Mouse (Mus musculus): ENCODE results near the gene Ctsg. TPM values are rescaled to one million over a fixed set of nuclear protein-coding genes. Genes with fewer than 3 reads are reported as not detected.
"Not testable (repeated sequence)": the region's sequence is repeated elsewhere in the genome, so short reads cannot be mapped to it uniquely, and the experiment has no call there.

Ctsg gene
- not detected for total RNA-seq (2022)

DNA sequence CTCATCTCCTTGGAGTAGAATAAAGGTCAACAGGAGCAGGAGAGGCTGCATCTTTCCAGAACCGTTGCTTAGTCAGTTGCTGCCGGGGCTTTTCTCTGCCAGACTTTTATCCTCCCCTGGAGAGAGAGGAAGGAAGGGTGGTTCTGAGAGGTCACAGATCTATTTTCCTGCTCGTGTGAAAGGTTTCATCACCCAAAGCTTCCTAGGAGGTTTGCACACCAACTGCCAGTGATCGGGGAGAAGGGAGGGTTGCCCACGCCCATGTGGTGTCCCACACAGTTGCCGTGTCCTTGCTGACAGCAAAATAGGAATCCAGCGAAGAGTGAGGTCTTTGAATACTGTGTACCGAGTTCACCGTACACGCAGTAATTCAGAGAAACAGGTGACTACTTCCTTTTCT lies at the start of gene Ctsg:
Gene Ctsg, minus strand, starts transcription at position 189 of the 400 bp plus-strand sequence.
- no peak for DNase-seq (ENCODE audit: low spot score in 2 of 2)

GRCm38 (mm10) chr14:56133675-56134074 lies 31.3 kb upstream of the Ctsg start:
- not testable (repeated sequence) for DNase-seq (ENCODE audit: low spot score in 2 of 2)

GRCm38 (mm10) chr14:56132508-56132907 lies 30.1 kb upstream of the Ctsg start, which contains the start of gene Gzmd:
TSS of gene Gzmd (minus strand) at chr14:56132608.
- DNase-seq (ENCODE audit: low spot score in 2 of 2): not testable (repeated sequence)

- DNase-seq (ENCODE audit: low spot score in 2 of 2): no peak
Observed at GRCm38 (mm10) chr14:56128341-56128740, 26.0 kb upstream of the Ctsg start.

DNA sequence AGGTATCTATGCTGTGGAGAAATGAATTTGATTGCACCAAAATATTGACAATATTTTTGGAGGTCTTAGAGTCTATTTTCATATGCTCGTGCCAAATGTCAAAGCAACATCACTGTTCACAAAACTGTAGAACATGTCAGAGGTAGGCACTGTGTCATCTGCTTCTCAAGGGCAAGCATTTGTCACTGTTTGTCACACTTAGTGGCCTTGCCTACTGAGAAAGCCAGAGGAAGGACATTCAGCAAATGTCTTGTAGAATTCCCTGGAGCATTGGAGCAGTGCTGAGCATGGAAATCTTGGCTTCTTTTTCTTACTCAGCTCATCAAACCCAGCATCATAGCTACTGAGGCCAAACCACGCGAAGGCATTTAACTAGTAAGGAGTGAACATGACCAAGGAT lies 21.1 kb upstream of the Ctsg start:
- DNase-seq (ENCODE audit: low spot score in 2 of 2): no peak

GRCm38 (mm10) chr14:56120525-56120924 lies 18.2 kb upstream of the Ctsg start, which contains the start of gene Gzme:
TSS of gene Gzme (minus strand) at chr14:56120625.
- DNase-seq (ENCODE audit: low spot score in 2 of 2): no peak

GRCm38 (mm10) chr14:56115531-56116310 lies 13.3 kb upstream of the Ctsg start:
- not testable (repeated sequence) for DNase-seq (ENCODE audit: low spot score in 2 of 2)

DNA sequence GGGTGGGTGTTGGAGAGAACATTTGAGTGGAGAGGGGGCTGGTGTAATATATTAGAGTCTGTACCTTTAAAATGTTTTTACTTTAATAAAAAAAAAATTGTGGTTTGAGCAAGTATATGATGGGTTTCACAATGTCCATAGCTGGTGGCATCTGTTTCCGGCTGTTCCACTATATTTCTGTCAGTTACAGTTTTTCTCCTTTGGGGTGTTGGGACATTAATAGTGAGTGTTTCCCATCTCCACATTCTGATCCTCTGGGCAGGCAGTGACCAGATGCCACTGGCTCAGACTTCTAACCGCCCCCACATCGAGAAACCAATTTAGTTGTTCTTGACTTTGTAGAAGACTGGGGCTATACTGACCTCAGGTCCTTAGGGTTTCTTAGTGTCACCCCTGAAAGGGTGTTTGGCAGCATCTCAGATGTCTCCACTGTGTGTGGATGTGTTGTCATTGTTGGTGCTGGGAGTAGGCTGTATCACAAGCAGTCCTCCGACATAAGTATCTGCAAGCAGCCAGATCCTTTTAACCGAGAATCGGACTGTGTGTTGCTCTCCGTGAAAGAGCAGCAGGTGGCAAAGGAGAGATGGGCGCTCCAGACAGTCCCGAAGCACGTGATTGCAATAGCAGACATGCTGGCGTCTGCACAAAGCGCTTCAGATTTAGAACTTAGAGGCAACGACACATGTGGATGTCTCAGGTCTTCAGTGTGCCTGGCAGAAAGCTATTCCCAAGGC lies 3.2 kb upstream of the Ctsg start:
- DNase-seq (ENCODE audit: low spot score in 2 of 2): no peak

DNA sequence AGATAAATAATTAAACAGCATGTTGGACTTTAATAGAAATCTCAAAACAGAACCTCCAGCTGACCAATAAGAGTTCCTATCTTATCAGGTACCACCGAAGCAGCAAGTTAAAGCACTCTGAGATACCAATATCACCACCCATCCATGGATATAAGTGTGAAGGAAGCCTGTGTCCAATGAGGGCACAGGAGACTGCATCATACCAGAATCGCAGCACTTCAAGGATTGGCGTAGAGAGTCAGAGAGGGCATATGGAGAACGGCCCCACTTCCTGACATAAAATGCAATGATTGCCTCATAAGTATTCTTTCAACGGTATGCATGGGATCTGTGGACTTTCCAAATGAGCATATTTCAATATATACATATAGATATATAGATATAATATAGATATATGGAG lies 2.6 kb upstream of the Ctsg start:
- DNase-seq (ENCODE audit: low spot score in 2 of 2): no peak

DNA sequence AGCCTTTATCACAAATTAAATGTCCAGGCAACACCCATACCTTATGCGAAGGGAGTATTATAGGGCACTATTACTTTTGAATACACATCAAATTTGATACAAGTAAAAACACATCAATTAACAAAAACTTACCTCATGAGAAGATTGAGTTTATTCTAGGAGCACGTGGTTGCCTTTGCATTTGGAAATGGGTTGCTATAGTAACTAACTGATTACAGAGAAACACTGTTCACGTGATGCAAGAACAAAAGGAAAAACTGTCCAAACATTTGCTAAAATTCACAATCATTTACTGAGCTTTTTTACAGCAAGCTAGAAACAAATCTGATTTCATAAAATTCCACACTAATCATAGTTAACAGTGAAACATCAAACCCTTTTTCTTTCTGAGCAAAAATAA lies 1.1 kb upstream of the Ctsg start:
- DNase-seq (ENCODE audit: low spot score in 2 of 2): no peak

- no peak for DNase-seq (ENCODE audit: low spot score in 2 of 2)
Observed at GRCm38 (mm10) chr14:56098940-56099339, 3.4 kb downstream of the Ctsg start.

DNA sequence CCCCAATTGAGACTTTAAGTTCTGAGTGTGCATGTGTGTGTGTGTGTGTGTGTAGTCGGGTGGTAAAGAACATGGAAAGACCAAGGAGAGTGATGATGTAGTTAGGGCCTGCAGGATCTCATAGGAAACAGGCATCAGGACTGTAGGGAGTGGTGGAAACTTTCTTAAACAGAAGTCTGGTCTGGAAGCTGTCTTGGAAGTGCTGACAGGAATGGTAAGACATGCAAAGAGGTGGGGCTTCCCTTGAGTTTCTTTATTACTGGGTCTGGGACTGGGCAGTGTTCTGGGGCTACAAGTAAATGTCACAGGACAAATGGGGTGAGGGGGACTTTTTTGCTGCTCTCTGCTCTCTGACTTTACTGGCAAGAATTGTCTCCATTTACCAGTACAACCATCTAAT lies 4.8 kb downstream of the Ctsg start:
- DNase-seq (ENCODE audit: low spot score in 2 of 2): no peak

GRCm38 (mm10) chr14:56093353-56093752 lies 9.0 kb downstream of the Ctsg start:
- no peak for DNase-seq (ENCODE audit: low spot score in 2 of 2)

GRCm38 (mm10) chr14:56086711-56087110 lies 15.7 kb downstream of the Ctsg start:
- DNase-seq (ENCODE audit: low spot score in 2 of 2): no peak

DNA sequence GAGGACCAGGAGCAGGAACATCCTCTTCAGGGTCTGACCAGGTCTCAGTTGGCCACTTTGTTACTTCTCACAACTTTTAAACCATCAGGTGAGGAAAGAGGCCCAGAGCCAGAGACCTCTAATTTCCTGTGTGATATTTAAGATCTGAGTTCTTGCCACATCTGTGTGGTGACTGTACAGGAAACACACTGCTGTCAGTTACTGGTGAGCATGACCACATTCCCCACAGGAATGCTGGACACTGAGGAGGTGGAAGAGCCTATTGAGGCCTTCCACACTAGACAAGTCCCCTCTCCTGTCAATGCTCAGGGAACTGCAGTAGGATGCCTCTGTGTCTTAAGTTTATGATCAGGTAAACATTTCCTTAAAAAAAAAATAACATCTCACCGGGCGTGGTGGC lies 17.2 kb downstream of the Ctsg start, which contains the start of gene Mcpt8:
Gene Mcpt8, minus strand, starts transcription at position 107 of the 400 bp plus-strand sequence.
- no peak for DNase-seq (ENCODE audit: low spot score in 2 of 2)

DNA sequence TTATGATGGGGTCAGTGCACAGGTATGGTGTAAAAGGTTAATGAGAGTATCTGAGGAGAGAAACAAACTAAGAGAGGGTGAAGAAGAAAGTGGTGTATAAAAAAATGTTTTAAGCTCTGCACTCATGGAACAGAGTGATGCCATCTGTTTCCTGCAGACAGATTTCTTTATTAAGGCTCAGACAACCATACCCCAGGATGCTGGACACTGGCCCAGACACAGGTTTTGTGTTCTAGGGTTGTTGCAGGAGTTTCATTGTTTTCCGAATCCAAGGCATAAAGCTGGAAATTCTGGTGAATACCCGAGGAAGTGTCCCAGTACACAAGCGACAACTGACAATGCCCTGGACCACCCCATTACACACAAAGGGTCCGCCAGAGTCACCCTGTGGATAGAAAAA lies 20.4 kb downstream of the Ctsg start:
- DNase-seq (ENCODE audit: low spot score in 2 of 2): no peak

DNA sequence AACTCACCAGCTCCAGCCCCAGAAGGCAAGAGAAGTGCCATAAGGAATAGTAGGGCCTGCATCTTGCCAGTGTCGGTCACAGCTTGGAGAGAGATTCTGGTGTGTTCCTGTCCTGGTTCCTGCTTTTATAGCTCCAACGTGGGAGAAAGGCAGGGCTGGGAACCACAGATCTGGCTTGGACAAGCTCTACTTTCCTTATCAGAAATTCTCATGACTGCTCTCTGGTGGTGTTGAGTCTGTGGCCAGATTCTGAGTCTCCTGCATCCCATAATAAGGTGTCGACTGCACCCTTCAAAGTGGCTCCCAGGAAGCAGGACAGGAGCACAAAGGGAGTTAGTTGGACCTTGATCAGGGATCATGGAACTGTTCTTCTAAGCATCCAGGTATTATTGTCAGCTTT lies 40.2 kb downstream of the Ctsg start, which contains the start of gene Mcpt4:
Gene Mcpt4, minus strand, starts transcription at position 101 of the 400 bp plus-strand sequence.
- not testable (repeated sequence) for DNase-seq (ENCODE audit: low spot score in 2 of 2)

GRCm38 (mm10) chr14:56057722-56058121 lies 44.7 kb downstream of the Ctsg start:
- no peak for DNase-seq (ENCODE audit: low spot score in 2 of 2)

DNA sequence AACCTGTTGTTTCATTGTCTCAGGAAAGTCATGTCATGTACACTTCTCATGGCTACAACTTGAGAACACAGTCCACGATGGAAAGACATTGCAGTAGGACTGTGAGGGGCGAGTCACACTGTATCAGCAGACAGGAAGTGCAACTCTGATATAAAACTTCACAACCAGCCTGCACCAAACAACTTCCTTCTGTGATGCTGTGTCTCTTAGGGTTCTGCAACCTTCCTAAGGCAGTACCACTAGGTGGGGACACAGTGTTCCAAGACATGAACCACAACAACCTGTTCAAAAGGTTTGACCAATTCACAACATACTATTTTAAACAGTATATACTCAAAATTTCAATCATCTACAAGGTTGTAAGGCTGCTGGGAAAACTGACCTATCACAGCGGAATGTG lies 47.0 kb downstream of the Ctsg start:
- DNase-seq (ENCODE audit: low spot score in 2 of 2): no peak
